Mouse (Mus musculus): ENCODE data around the gene Gm5724. TPM values are rescaled to one million over a fixed set of nuclear protein-coding genes. Genes with fewer than 3 reads are reported as not detected.

Gm5724 gene
- 0.67 TPM for polyA plus RNA-seq (2014; fragmentation: Illumina TruSeq; extraction: RNeasy Lipid Tissue Mini Kit (QIAGEN cat#74804); ENCODE audit: low read depth, low replicate concordance)

GRCm38 (mm10) chr6:141773710-141774109 lies at the start of gene Gm5724:
Gm5724 (minus strand) TSS chr6:141773810.

Other genes starting within 250 kb of the Gm5724 start
- gene Slco1c1, start 249.4 kb downstream of the Gm5724 start, polyA plus RNA-seq (2014; fragmentation: Illumina TruSeq; extraction: RNeasy Lipid Tissue Mini Kit (QIAGEN cat#74804); ENCODE audit: low read depth, low replicate concordance), result 0.77 TPM
- 0.29 TPM for gene Slco1b2, start 144.3 kb downstream of the Gm5724 start, polyA plus RNA-seq (2014; fragmentation: Illumina TruSeq; extraction: RNeasy Lipid Tissue Mini Kit (QIAGEN cat#74804); ENCODE audit: low read depth, low replicate concordance)
- 1.1 TPM for gene Slco1a4, start 82.4 kb upstream of the Gm5724 start, polyA plus RNA-seq (2014; fragmentation: Illumina TruSeq; extraction: RNeasy Lipid Tissue Mini Kit (QIAGEN cat#74804); ENCODE audit: low read depth, low replicate concordance)
- not detected for gene Slco1a1, start 173.2 kb upstream of the Gm5724 start, polyA plus RNA-seq (2014; fragmentation: Illumina TruSeq; extraction: RNeasy Lipid Tissue Mini Kit (QIAGEN cat#74804); ENCODE audit: low read depth, low replicate concordance)
- gene Gm6614, start 237.6 kb upstream of the Gm5724 start, polyA plus RNA-seq (2014; fragmentation: Illumina TruSeq; extraction: RNeasy Lipid Tissue Mini Kit (QIAGEN cat#74804); ENCODE audit: low read depth, low replicate concordance), result not detected